Mouse (Mus musculus) adrenal gland, postnatal 10 days (tissue): ENCODE measurements around the gene L3mbtl2. TPM values are rescaled to one million over a fixed set of nuclear protein-coding genes. Genes with fewer than 3 reads are reported as not detected.
"Not testable (repeated sequence)": the region's sequence is repeated elsewhere in the genome, so short reads cannot be mapped to it uniquely, and the experiment has no call there.

Experiments
- DNase-seq: peaks from one replicate; pipeline ENCODE4 v3.0.0; 2021; ENCODE audit warnings: mixed read lengths
- long read RNA-seq, 2 experiments: library from polyadenylated mRNA; stranded (forward); transcript quantifications; one replicate each; pipeline ENCODE4 v2.0.0; 2021
- total RNA-seq, 2 experiments: library from RNA; stranded (reverse); gene quantifications; 2 replicates each; pipeline ENCODE4 v1.2.3; 2021

L3mbtl2 gene
- total RNA-seq, result 10 to 100 TPM; 16.4 to 19.7 TPM
- long read RNA-seq, experiment 1, transcript L3mbtl2-201 (17 exons, 3,487 nt), result major isoform, 31 of 43 reads
- long read RNA-seq, experiment 1, partial matches to known transcripts, result 9 of 43 reads
- long read RNA-seq, experiment 1, other reads (novel, unspliced or antisense), result 3 of 43 reads
- long read RNA-seq, experiment 2, transcript L3mbtl2-201 (17 exons, 3,487 nt), result major isoform, 24 of 25 reads
- long read RNA-seq, experiment 2, partial matches to known transcripts, result 0 of 25 reads
- long read RNA-seq, experiment 2, other reads (novel, unspliced or antisense), result 1 of 25 reads

DNA sequence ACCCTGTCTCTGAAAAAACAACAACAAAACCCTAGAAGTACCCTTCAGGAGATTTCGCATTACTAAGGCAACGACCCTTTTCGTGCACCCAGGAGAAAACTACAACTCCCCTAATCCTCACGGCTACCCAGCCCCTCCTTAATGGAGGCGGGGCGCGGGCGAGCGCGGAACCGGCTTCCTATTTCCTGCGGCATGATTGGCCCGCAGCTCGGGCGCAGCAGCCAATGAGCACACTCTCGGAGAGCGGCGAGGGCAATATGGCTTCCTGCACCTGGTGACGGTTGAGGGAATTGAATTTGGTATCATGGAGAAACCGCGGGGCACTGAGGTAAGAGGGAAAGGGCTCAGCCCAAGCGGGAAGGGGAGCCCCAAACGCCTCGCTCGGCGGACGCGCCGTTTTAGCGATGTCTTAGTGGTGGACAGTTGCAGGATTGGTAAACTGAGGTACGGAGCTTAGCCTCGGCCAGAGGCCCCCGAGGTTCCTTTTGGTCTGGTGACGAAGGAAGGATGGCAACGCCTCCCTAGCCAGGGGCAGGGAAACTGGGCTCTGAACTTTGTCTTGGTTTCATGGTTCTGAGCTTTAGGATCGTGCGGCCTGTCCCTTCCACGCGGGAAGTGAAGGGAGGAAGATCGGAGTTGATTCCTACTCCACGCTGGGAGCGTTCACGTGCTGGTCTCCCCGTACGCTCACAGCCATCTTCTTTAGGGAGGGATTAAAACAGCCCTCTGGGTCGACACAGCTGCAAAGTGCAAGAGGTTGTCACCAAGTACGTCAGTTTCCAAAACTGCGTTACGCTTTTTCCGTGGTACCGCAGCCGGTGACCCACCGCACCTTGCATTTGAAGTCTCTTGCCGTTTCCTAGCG, at the start of gene L3mbtl2:
TSS of gene L3mbtl2 (plus strand) at position 193 of the 865 bp plus-strand sequence.
- peak; percentile 94 for DNase-seq

DNA sequence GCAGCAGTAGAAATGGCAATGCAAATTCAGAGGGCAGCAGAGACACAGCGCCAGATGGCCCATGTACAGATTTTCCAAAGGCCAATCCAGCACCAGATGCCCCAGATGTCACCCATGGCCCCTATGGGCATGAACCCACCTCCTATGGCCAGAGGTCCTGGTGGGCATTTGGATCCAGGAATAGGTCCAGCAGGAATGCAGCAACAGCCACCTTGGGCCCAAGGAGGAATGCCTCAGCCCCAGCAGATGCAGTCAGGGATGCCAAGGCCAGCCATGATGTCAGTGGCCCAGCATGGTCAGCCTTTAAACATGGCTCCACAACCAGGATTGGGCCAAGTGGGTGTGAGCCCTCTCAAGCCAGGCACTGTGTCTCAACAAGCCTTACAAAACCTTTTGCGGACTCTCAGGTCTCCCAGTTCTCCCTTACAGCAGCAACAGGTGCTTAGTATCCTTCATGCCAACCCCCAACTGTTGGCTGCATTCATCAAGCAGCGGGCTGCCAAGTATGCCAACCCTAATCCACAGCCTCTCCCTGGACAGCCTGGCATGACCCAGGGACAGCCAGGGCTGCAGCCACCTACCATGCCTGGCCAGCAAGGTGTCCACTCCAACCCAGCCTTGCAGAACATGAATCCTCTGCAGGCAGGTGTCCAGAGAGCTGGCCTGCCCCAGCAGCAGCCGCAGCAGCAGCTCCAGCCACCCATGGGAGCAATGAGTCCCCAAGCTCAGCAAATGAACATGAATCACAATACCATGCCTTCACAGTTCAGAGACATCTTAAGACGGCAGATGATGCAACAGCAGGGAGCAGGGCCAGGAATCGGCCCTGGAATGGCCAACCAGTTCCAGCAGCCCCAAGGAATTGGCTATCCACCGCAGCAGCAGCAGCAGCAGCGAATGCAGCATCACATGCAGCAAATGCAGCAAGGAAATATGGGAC, 13.9 kb upstream of the L3mbtl2 start:
- peak; percentile 63 for DNase-seq

DNA sequence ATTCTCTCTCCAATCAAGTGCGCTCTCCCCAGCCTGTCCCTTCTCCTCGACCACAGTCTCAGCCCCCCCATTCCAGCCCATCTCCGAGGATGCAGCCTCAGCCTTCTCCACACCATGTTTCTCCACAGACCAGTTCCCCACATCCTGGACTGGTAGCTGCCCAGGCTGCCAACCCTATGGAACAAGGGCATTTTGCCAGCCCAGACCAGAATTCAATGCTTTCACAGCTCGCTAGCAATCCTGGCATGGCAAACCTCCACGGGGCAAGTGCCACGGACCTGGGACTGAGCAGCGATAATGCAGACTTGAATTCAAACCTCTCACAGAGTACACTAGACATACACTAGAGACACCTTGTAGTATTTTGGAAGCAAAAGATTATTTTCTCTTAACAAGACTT, 13.1 kb upstream of the L3mbtl2 start:
- DNase-seq, result peak; percentile 54

DNA sequence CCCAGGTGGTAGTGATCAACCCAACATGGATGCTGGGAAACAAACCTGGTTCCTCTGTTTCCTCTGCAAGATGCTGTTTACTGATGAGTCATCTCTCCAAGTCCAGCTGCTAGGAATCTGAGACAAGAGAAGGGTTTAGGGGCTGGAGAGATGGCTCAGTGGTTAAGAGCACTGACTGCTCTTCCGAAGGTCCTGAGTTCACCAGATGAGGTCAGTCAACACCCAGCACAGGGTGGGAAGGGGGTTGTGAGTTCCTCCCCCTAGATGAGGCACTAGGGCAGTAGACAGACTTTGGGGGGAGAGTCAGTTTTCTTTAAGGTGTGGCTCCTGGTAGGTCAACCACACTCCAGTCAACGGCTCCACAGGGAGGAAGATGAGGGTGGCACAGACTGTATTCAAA, 2.0 kb upstream of the L3mbtl2 start:
- DNase-seq, result no peak

DNA sequence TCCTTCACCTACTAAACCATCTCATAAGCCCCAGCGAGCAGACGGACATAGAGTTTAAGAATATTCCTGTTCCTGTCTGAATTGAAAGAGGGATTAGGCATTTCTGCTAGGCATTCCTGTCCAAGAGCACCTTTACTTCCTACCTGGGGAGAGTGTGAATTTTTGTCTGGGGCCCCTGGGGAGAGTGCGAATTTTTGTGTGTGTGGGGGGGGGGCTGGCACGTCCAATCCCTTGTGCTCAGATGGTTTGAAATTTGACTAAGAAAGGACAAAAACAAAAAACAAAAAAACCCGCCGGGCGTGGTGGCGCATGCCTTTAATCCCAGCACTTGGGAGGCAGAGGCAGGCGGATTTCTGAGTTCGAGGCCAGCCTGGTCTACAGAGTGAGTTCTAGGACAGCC, 408 bp upstream of the L3mbtl2 start:
- no peak for DNase-seq

DNA sequence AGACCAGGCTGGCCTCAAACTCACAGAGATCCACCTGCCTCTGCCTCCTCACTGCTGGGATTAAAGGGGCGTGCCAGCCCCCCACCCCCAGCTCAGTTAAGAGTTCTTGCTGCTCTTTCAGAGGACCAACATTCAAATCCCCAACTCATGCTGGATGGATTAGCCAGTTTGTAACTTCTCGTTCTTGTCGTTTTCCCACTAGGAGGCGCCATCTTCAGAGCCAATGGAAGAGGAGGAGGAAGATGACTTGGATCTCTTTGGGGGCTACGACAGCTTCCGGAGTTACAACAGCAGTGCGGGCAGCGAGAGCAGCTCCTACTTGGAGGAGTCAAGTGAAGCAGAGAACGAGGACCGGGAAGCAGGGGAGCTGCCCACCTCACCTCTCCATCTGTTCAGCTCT, 3.3 kb downstream of the L3mbtl2 start:
- DNase-seq, result no peak

DNA sequence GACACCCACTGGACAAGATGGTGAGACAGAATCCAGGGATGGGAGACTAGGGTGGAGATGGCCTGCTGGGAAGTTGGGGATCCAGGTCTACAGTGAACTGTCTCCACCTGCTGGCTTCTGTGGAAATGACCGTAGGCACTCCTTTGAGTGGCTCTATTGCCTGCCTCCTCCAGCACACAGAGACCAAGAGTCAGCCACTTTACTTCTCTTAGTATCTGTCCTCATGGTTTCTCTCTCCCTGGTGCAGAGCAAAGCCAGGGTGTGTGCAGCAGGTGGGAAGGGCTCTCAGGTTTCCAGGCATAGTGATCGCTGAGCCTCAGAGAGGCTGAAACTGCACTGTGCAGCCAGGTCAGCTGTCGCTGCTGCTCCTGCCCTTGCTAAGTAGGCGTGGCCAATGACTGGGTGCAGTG, 6.5 kb downstream of the L3mbtl2 start:
- DNase-seq, result peak; percentile 72

DNA sequence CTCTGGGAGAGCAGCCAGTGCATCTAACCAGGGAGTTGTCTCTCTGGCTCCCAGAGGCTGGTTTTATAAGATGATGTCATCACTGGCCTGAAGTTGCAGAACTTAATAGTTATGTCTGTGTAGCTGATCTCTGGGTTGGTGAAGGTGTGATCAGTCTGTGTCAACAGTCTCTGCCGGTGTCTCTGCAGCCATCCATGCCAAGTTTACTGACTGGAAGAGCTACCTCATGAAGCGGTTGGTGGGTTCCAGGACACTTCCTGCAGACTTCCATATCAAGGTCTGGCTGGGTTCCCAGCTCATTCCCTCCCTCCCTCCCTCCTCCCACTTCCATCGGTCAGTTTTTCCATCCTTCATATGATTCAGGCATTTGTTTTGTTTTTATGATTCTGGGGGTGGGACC, 12.9 kb downstream of the L3mbtl2 start:
- DNase-seq, result no peak

DNA sequence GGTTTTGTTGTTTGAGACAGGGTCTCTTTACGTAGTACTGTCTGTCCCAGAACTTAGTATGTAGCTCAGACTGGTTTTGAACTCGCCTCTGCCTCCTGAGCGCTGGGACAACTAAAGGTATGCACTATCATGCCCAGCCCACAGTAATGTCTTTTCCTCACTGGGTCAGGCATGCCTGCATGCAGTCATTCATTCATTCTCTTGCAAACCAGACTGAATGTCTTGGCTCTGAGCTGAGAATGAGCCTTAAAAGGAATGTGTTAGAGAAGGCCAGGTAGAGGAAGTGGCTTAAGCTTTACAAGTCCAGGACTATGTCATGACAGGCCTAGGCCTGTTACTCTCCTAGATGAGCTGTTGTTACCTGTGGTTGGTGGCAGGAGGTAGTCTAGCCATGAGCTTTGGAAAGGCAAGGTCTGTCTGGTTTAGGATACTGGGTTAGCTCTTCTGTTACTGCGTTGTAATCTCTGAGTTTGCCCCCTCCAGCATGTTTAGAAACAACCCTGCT, 16.7 kb downstream of the L3mbtl2 start:
- no peak for DNase-seq

DNA sequence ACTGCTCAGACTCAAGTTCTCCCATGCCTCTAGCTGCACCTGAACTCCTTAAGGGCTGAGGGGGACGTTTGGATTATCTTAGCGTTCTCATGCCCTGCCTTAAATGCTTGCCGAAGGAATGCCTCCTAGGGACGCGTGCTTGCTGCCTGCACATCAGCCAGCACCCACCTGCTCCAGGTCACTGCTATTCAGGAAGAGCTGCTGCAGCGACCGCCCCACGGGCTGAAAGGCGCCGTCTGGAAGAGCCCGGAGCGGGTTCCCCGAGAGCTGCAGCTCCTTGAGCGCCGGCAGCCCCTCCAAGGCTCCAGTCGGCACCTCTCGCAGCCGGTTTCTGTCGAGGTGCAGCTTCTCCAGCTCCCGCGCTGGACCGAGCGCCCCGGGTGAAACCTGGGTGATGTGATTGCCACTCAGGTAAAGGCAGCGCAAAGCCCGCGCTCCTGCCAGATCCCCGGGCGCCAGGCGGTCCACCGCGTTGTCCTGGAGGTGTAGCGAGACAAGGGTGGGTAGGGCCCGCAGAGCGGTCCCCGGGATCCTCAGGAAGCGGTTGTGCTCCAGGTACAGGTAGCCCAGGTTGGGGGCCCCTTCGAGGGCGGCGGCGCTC, 29.8 kb downstream of the L3mbtl2 start:
- no peak for DNase-seq

DNA sequence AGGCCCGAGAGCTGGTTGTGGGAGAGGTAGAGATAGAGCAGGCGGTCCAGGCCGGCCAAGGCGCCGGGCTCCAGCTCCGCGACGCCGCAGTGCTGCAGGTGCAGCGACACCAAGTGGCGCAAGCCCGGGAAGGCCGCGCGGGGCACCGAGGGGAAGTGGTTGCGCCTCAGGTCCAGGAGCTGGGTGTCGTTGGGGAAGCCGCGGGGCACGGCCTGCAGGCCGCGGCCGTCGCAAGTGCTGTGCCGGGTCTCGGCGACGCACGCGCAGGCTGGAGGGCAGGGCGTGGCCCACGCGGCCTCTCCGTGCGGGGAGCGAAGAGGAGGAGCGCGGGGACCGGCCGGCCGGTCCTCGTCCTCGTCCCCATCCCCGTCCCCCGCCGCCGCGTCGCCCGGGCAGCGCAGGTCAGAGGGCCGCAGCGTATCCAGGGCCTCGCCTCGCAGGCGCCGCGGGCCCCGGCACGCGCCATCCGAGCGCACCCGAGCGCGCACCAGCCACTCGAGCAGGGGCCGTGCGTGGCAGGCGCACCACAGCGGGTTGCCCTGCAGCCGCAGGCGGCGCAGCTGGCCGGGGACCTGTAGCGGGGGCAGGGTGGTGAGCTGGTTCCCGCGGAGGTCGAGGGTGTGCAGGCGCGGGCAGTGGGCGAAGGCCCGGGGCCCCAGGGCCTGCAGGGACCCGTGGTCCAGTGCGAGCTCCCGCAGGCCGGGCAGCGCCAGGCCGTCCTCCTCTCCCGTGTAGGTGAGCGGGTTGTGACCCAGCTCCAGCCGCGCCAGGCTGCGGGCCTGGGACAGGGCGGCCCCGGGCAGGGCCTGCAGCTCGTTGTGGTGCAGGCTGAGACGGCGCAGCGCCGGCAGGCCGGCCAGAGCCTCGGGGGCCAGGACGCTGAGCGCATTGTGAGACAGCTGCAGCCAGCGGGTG, 30.5 kb downstream of the L3mbtl2 start:
- peak; percentile 92 for DNase-seq

DNA sequence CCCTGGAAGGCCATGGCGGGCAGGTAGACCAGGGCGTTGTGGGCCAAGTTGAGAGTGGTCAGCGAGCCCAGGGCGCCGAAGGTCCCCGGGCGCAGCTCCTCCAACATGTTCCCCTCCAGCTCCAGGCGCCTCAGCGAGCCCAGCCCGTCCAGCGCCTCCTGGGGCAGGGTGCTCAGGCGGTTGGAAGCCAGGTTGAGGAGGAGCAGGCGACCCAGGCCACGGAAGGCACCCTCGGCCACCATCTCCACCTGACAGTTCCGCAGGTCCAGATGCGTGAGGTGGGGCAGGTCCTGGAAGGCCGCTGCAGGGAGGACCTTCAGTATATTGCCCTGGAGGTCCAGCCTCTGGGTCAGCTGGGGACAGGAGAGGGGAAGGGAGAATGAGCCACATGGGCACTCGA, 31.2 kb downstream of the L3mbtl2 start:
- no peak for DNase-seq

DNA sequence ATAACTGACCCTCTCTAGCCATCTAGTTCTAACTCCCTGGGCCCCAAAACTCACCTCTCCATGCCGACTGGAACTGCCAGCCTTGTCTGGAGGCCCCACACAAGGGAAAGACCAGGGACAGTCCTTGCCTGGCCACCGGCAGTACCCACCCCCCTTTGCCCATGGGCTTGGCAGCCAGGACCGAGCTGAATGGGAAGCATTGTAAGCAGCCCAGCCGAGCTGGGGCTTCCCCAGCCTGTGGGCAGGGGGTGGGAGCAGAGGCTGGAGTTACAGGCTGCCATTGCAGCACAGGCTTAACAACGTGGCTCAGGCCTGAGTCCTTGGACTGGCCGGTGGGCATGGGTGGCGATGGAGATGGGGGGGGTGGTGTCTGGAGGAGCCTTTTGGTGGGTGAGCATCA, 33.5 kb downstream of the L3mbtl2 start, which contains the start of gene Chadl:
TSS of gene Chadl (minus strand) at position 113 of the 400 bp plus-strand sequence.
- no peak for DNase-seq

DNA sequence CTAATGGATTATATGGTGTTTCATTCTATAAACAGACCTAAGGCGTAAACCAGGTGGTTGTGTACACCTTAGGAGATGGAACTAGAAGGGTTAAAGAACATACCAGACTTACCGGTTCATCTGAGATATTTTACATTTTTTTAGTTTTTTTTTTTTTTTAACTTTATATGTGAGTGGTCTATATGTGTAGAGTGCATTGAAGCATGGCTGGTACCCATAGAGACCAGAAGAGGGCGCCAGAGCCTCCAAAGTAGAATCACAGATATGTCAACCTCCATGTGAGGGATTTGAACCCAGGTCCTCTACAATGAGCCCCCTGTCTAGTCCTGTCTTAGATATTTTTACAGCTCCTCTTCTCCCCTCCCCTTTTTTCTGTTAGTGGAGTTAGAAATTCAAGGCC, 34.2 kb downstream of the L3mbtl2 start:
- DNase-seq, result peak; percentile 49

DNA sequence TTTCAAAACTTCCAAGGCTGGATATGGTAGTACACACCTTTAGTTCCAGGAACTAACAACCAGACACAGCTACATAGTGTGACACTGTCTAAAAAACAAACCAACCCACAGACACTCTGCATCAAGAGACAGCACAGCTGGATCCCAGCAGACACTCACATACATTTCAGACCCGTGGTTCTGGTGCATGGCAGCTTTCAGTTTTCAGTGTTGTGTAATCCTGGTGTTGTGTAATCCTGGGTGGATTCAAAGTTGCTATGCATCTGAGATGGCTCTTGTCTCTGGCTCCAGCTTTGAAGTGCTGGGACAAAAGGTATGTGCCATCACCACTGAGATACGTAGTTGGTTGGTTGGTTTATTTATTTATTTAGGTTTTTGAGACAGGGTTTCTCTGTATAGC, 34.8 kb downstream of the L3mbtl2 start:
- DNase-seq, result no peak

DNA sequence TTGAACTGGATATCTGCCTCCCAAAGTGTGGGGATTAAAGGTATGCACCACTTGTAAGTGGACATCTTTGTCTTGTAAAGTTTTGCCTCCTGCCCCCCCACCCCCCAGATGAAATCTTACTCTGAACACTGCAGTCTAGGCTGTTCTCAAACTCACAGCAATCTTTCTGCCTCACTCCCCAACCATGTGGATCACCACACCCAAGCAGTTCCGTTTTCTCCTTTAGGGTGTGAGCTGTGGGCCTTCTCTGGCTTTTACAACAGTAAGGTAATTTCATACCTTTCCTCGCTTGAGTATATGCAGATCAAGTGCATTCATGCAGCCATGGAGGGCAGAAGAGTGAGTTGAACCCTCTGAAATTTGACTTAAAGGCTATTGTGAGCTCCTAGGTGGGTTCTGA, 36.5 kb downstream of the L3mbtl2 start:
- DNase-seq, result no peak

DNA sequence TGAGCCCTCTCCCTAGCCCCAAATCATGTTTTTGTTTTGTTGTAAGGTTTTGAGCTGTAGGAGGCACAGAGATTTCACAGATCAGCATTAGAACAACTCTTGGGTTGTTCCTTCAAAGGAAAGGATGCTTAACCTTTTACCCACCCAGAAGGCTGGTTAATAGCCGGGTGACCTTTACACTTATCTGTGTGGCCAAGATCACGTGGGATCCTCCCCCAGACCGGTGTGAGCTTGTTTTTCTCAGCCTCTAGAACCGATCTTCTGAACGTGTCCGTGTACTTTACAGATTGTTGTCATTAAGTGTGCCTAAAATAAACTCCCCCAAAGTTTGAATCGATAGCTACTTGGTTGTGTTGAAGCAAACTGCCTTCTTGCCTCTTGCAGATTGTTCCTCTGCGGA, 36.9 kb downstream of the L3mbtl2 start:
- DNase-seq, result peak; percentile 53

DNA sequence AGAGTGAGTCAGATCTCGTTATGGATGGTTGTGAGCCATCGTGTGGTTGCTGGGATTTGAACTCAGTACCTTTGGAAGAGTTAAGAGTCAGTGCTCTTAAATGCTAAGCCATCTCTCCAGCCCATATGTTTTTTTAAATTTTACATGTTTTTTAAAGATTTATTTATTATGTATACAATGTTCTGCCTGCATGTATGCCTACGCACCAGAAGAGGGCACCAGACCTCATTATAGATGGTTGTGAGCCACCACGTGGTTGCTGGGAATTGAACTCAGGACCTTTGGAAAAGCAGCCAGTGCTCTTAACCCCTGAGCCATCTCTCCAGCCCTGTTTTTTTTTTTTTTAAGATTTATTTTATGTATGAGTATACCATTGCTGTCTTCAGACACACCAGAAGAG, 37.7 kb downstream of the L3mbtl2 start:
- not testable (repeated sequence) for DNase-seq

DNA sequence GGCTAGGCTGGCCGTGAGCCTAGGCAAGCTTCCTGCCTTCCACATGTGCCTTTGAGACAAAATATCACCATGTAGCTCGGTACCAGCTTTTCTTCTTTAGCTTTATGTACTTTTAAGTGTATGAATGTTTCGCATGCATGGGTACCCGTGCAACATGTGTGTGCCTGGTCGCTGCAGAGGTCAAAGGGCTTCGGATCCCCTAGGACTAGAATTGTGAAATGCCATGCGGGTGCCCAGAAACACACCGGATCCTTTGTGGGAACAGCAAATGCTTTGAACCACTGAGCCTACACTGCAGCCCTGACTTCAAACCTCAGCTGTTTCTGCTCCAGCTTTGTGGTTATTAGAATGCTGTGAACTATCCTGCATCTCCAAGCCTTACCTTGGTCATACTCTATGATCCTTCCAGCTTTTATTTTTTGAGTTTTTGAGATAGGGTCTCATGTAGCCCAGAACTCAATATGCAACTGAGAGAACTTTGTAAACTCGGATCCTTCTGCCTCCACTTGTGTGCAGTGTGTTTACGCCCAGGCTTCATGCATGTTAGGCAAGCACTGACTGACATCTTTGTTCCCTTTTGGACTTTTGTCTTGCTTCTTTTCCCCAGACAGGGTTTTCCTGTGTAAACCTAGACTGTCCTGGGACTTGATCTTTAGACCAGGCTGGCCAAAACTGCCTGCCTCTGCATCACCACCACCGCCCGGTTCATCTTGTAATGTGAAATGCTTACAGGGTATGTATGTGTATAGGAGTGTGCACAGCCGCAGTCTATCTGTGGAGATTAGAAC, 38.8 kb downstream of the L3mbtl2 start:
- peak; percentile 59 for DNase-seq

DNA sequence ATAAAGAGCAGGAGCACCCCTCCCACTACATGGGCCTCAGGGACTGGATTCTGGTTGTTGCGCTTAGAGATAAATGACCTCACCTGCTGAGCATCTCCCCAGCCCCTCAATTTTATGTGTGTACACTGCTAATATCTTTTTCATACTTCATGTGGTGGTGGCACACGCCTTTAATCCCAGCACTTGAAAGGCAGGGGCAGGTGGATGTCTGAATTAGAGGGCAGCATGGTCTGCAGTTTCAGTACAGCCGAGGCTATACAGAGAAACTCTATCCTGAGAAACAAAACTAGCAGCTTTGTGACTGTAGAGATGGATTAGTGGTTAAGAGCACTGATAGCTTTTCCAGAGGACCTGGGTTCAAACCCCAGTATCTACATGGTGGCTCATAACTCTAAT, 39.4 kb downstream of the L3mbtl2 start:
- no peak for DNase-seq
